Mouse (Mus musculus) gastrocnemius, adult 8-10 months (tissue): ENCODE measurements around the gene Tbx21. TPM values are rescaled to one million over a fixed set of nuclear protein-coding genes. Genes with fewer than 3 reads are reported as not detected.

Experiments used
- microRNA-seq: library from miRNA; unstranded; fragments of <30 nt; microRNA quantifications from one replicate; pipeline ENCODE4 v1.2.0, GENCODE M21; 2022
- total RNA-seq, 4 experiments: library from RNA; stranded (reverse); gene quantifications; 2 replicates each; pipeline ENCODE4 v1.2.4; 2022

The Tbx21 gene
- total RNA-seq, 4 experiments from 2014 or later = 0.19 to 0.58 (median 0.39) TPM

Small RNAs within 50 kb of the gene (microRNA-seq; reads per million reads assigned to microRNA genes)
- gene Mir7235 = not detected
- gene Mir8103 = not detected

Other genes with a start within 250 kb of the Tbx21 start
- gene Cdk5rap3, start 198.8 kb downstream of the Tbx21 start, total RNA-seq = 10 to 100 TPM; 23.0 to 30.7 (median 27.9) TPM
- not detected for gene Prr15l, start 187.2 kb downstream of the Tbx21 start, total RNA-seq
- 1 to 10 TPM; 7.4 to 9.3 (median 8.0) TPM for gene Pnpo, start 171.3 kb downstream of the Tbx21 start, total RNA-seq
- 10 to 100 TPM in 2 of 4 experiments, 1 to 10 TPM in 2; 8.6 to 12.5 (median 10.4) TPM for gene Sp2, start 132.4 kb downstream of the Tbx21 start, total RNA-seq
- gene Sp6, start 101.9 kb downstream of the Tbx21 start, total RNA-seq = under 1 TPM in 2 of 4 experiments, not detected in 2; 0.07 to 0.13 TPM
- 10 to 100 TPM; 13.0 to 14.4 (median 13.6) TPM for gene Scrn2, start 85.4 kb downstream of the Tbx21 start, total RNA-seq
- gene Lrrc46, start 73.9 kb downstream of the Tbx21 start, total RNA-seq = not detected
- gene Mrpl10, start 73.8 kb downstream of the Tbx21 start, total RNA-seq = 10 to 100 TPM; 44.1 to 52.7 (median 45.6) TPM
- 1 to 10 TPM; 3.0 to 4.5 (median 3.2) TPM for gene Osbpl7, start 64.7 kb downstream of the Tbx21 start, total RNA-seq
- gene Tbkbp1, start 36.2 kb upstream of the Tbx21 start, total RNA-seq = 1 to 10 TPM; 2.5 to 8.7 (median 5.1) TPM
- gene Kpnb1, start 72.5 kb upstream of the Tbx21 start, total RNA-seq = 10 to 100 TPM; 44.0 to 55.2 (median 46.2) TPM
- 10 to 100 TPM; 59.5 to 73.9 (median 62.8) TPM for gene Npepps, start 165.3 kb upstream of the Tbx21 start, total RNA-seq
- gene Mrpl45, start 200.4 kb upstream of the Tbx21 start, total RNA-seq = 10 to 100 TPM; 31.8 to 39.5 (median 36.0) TPM
- gene Gpr179, start 236.7 kb upstream of the Tbx21 start, total RNA-seq = under 1 TPM in 1 of 4 experiments, not detected in 3; 0.05 TPM
- 10 to 100 TPM; 48.4 to 53.5 (median 51.7) TPM for gene Socs7, start 247.2 kb upstream of the Tbx21 start, total RNA-seq